Mouse (Mus musculus): ENCODE measurements around the gene Mybpc1.

Gene Mybpc1

GRCm38 (mm10) chr10:88604943-88605342, at the start of gene Mybpc1:
Gene Mybpc1, minus strand, starts transcription at chr10:88605152.
- DNase-seq (ENCODE audit: low spot score in 2 of 2): no peak

GRCm38 (mm10) chr10:88645448-88645847, 40.5 kb upstream of the Mybpc1 start:
- no peak for DNase-seq (ENCODE audit: low spot score in 2 of 2)

- no peak for DNase-seq (ENCODE audit: low spot score in 2 of 2)
These were observed 26.5 kb upstream of the Mybpc1 start for GRCm38 (mm10) chr10:88631330-88631953.

- no peak for DNase-seq (ENCODE audit: low spot score in 2 of 2)
These were observed 25.8 kb upstream of the Mybpc1 start for GRCm38 (mm10) chr10:88630663-88631329.

GRCm38 (mm10) chr10:88627052-88627451, 22.1 kb upstream of the Mybpc1 start:
- peak in 1 of 2 experiments; percentile 41 for DNase-seq (ENCODE audit: low spot score in 2 of 2)

- DNase-seq (ENCODE audit: low spot score in 2 of 2): no peak
These were observed 21.2 kb upstream of the Mybpc1 start for GRCm38 (mm10) chr10:88626176-88626575.

- peak; percentile 15 to 25 for DNase-seq (ENCODE audit: low spot score in 2 of 2)
These were observed 19.3 kb upstream of the Mybpc1 start for GRCm38 (mm10) chr10:88624300-88624699.

GRCm38 (mm10) chr10:88622624-88623023, 17.7 kb upstream of the Mybpc1 start:
- peak; percentile 11 to 37 for DNase-seq (ENCODE audit: low spot score in 2 of 2)

- DNase-seq (ENCODE audit: low spot score in 2 of 2): no peak
These were observed 15.9 kb upstream of the Mybpc1 start for GRCm38 (mm10) chr10:88620809-88621208.

- no peak for DNase-seq (ENCODE audit: low spot score in 2 of 2)
These were observed 8.1 kb upstream of the Mybpc1 start for GRCm38 (mm10) chr10:88613051-88613450.

GRCm38 (mm10) chr10:88606686-88607085, 1.7 kb upstream of the Mybpc1 start:
- DNase-seq (ENCODE audit: low spot score in 2 of 2): no peak

- DNase-seq (ENCODE audit: low spot score in 2 of 2): no peak
These were observed 1.1 kb upstream of the Mybpc1 start for GRCm38 (mm10) chr10:88606065-88606464.

- no peak for DNase-seq (ENCODE audit: low spot score in 2 of 2)
These were observed 1.2 kb downstream of the Mybpc1 start for GRCm38 (mm10) chr10:88603773-88604172.

- no peak for DNase-seq (ENCODE audit: low spot score in 2 of 2)
These were observed 1.7 kb downstream of the Mybpc1 start for GRCm38 (mm10) chr10:88603256-88603655.

GRCm38 (mm10) chr10:88600591-88600990, 4.4 kb downstream of the Mybpc1 start:
- no peak for DNase-seq (ENCODE audit: low spot score in 2 of 2)

GRCm38 (mm10) chr10:88592316-88592715, 12.6 kb downstream of the Mybpc1 start:
- no peak for DNase-seq (ENCODE audit: low spot score in 2 of 2)

GRCm38 (mm10) chr10:88591042-88591441, 13.9 kb downstream of the Mybpc1 start:
- peak in 1 of 2 experiments; percentile 23 for DNase-seq (ENCODE audit: low spot score in 2 of 2)

- DNase-seq (ENCODE audit: low spot score in 2 of 2): peak; percentile 34 to 36
These were observed 20.5 kb downstream of the Mybpc1 start for GRCm38 (mm10) chr10:88584469-88584868.

GRCm38 (mm10) chr10:88580786-88581185, 24.2 kb downstream of the Mybpc1 start:
- no peak for DNase-seq (ENCODE audit: low spot score in 2 of 2)

GRCm38 (mm10) chr10:88578651-88579050, 26.3 kb downstream of the Mybpc1 start:
- no peak for DNase-seq (ENCODE audit: low spot score in 2 of 2)

GRCm38 (mm10) chr10:88574115-88574635, 30.8 kb downstream of the Mybpc1 start:
- DNase-seq (ENCODE audit: low spot score in 2 of 2): no peak

GRCm38 (mm10) chr10:88572123-88572522, 32.8 kb downstream of the Mybpc1 start:
- DNase-seq (ENCODE audit: low spot score in 2 of 2): no peak

- no peak for DNase-seq (ENCODE audit: low spot score in 2 of 2)
These were observed 47.9 kb downstream of the Mybpc1 start for GRCm38 (mm10) chr10:88557046-88557445.
